Comparison of ENCODE assay signal across 15 mouse cellular contexts in the genomic region with DNA sequence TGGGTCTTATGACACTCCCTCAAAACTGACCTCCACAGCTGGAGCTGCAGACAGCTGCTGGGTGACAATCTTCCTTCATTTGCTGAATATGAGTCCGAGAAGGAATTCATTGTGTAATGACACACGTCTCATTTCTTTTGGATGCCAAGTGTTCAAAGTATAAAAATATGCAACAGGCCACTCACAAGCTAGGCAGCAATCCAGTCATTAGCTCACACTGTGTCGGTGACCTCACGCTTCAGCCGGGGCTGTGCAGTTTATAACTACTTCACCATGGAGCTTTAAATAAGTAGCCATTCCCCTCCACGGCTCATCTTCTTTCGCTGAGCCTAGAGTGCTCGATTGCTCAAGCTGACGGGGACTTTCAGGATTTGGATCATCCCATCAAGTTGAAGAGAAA.
A peak's percentile ranks its signal among the peaks of the same experiment; 100 is the strongest.
DNase-seq lines count a peak whose midpoint lies in the region; ATAC-seq and TF ChIP-seq lines count a peak whose summit lies in the region.
"Had no signal": no experiment of that assay in that cellular context is flagged by ENCODE, and none has a peak within 500 bp of the region (broad histone marks: within the 10 kb centered on the region; RNA-seq: fewer than 3 reads in every experiment).

No protein-coding gene starts in this region.

- no peaks in the 10 kb centered on the region for H3K4me1 ChIP-seq in heart, embryonic 11.5 days (ENCODE audit: control insufficient read depth, insufficient read depth, low read length)
- no peaks in the 10 kb centered on the region for H3K4me1 ChIP-seq in thymus, adult 2 months (replicated peaks; ENCODE audit: control insufficient read depth, insufficient read depth, low read length)

- H3K79me2 ChIP-seq in C2C12 (ENCODE audit: control insufficient read depth, insufficient read depth), result no peaks in the 10 kb centered on the region

- intact Hi-C loops in heart, postnatal 14 days (cut with DNase I), result no loop called here

- 87% methylated on average over 9 of the region's 9 CpGs for WGBS in heart, embryonic 11.5 days (ENCODE audit: insufficient replicate concordance)
- WGBS in thymus, adult 2 months, result 94% methylated on average over 9 of the region's 9 CpGs

- peak; percentile 61 for DNase-seq in heart, adult 18-20 months
- DNase-seq in fibroblast of lung, adult 2 months (ENCODE audit: low read depth), result peak; percentile 11
- peak; percentile 33 to 64 for DNase-seq in heart, postnatal 14 days
- no peak for DNase-seq in thymus, adult 18-20 months
- DNase-seq in thymus, adult 2 months, result no peak
- DNase-seq: cerebellum, adult 11-12 months; layer of hippocampus, postnatal 36 days had no signal

- no peaks in the 10 kb centered on the region for H3K79me3 ChIP-seq in C2C12 (ENCODE audit: low read depth)

- no peak for TF ChIP-seq POLR2A in thymus, adult 2 months (IDR thresholded peaks at IDR 0.05; ENCODE audit: control insufficient read depth, extremely low read depth, insufficient read depth, low read length, poor library complexity)

- no peak overlapping the region for H3ac ChIP-seq in C2C12 (ENCODE audit: control insufficient read depth, insufficient read length, low read depth)

- ATAC-seq in heart, embryonic 11.5 days (replicated peaks; ENCODE audit: insufficient number of reproducible peaks, low FRiP score, low TSS enrichment), result no peak
- ATAC-seq: intestine, embryonic 16.5 days; midbrain, embryonic 16.5 days had no signal

- H3K27me3 ChIP-seq in heart, embryonic 11.5 days (ENCODE audit: control insufficient read depth, insufficient read depth, low read length), result no peaks in the 10 kb centered on the region
- H3K27me3 ChIP-seq in C2C12 (ENCODE audit: control insufficient read depth, insufficient read depth, insufficient read length), result no peaks in the 10 kb centered on the region
- H3K27me3 ChIP-seq in thymus, adult 2 months (ENCODE audit: control insufficient read depth, insufficient read depth, low read length), result no peaks in the 10 kb centered on the region
- H3K27me3 ChIP-seq: embryonic facial prominence, embryonic 12.5 days had no signal

- H3K4me3 ChIP-seq in heart, embryonic 11.5 days (ENCODE audit: low read depth, low read length), result no peak overlapping the region
- H3K4me3 ChIP-seq in C2C12 (ENCODE audit: insufficient read depth, poor library complexity, severe bottlenecking), result no peak overlapping the region
- H3K4me3 ChIP-seq in thymus, adult 2 months (ENCODE audit: control insufficient read depth, insufficient read depth, low read length), result no peak overlapping the region
- H3K4me3 ChIP-seq: embryonic facial prominence, embryonic 12.5 days; limb, embryonic 10.5 days had no signal

- H3K9me3 ChIP-seq in heart, embryonic 11.5 days (replicated peaks; ENCODE audit: control insufficient read depth, low read length), result no peaks in the 10 kb centered on the region
- H3K9me3 ChIP-seq: embryonic facial prominence, embryonic 12.5 days; limb, embryonic 10.5 days had no signal

- no peak overlapping the region for H3K4me2 ChIP-seq in heart, embryonic 11.5 days
- H3K4me2 ChIP-seq: embryonic facial prominence, embryonic 12.5 days; hindbrain, embryonic 14.5 days had no signal

- no peaks in the 10 kb centered on the region for H3K36me3 ChIP-seq in heart, embryonic 11.5 days (ENCODE audit: control insufficient read depth, insufficient read depth, low read length)
- H3K36me3 ChIP-seq in C2C12 (ENCODE audit: control insufficient read depth, insufficient read depth), result no peaks in the 10 kb centered on the region
- no peaks in the 10 kb centered on the region for H3K36me3 ChIP-seq in thymus, adult 2 months (ENCODE audit: control insufficient read depth, insufficient read depth, low read length)
- H3K36me3 ChIP-seq: embryonic facial prominence, embryonic 12.5 days; limb, embryonic 10.5 days had no signal

- no peak for TF ChIP-seq CTCF in C2C12 (IDR thresholded peaks at IDR 0.05; ENCODE audit: control insufficient read depth, insufficient read depth, insufficient read length)
- no peak for TF ChIP-seq CTCF in thymus, adult 2 months (IDR thresholded peaks at IDR 0.05; ENCODE audit: borderline replicate concordance, control insufficient read depth, extremely low read depth, insufficient read depth, low read length, poor library complexity)

- no peak overlapping the region for H3K9ac ChIP-seq in heart, embryonic 11.5 days (ENCODE audit: low read depth, low read length)
- H3K9ac ChIP-seq: embryonic facial prominence, embryonic 12.5 days; hindbrain, embryonic 14.5 days; liver, embryonic 14.5 days had no signal

- no peak overlapping the region for H3K27ac ChIP-seq in heart, embryonic 11.5 days (ENCODE audit: low read depth, low read length)
- H3K27ac ChIP-seq in thymus, adult 2 months (ENCODE audit: control insufficient read depth, insufficient read depth, low read length), result no peak overlapping the region
- H3K27ac ChIP-seq: embryonic facial prominence, embryonic 12.5 days; hindbrain, embryonic 14.5 days; limb, embryonic 10.5 days; liver, embryonic 14.5 days had no signal

TF ChIP-seq in C2C12, 6 proteins besides CTCF, POLR2A, EP300 and RAD21:
- TF ChIP-seq FOSL1 (IDR thresholded peaks at IDR 0.05; ENCODE audit: insufficient read depth, low read length, poor library complexity, severe bottlenecking) (no peak), MYOD1 (IDR thresholded peaks at IDR 0.05; ENCODE audit: control insufficient read depth, insufficient read length, low read depth) (peak; percentile 26)

Comparison
In these comparisons a context has a peak if more than half of its experiments do, and no peak if none do; other contexts are left out.
1. DNase-seq: peak in heart, adult 18-20 months (2 of 2), fibroblast of lung, adult 2 months (single experiment) and heart, postnatal 14 days (2 of 2); none in thymus, adult 18-20 months (0 of 2) and thymus, adult 2 months (single experiment).